Mouse (Mus musculus): ENCODE data around the gene Gpr171. TPM values are rescaled to one million over a fixed set of nuclear protein-coding genes. Genes with fewer than 3 reads are reported as not detected.

Gene Gpr171
- 0.18 and 0.43 TPM in 2 replicates for polyA plus RNA-seq (2012; rRNA removed; ENCODE audit: low replicate concordance)

DNA sequence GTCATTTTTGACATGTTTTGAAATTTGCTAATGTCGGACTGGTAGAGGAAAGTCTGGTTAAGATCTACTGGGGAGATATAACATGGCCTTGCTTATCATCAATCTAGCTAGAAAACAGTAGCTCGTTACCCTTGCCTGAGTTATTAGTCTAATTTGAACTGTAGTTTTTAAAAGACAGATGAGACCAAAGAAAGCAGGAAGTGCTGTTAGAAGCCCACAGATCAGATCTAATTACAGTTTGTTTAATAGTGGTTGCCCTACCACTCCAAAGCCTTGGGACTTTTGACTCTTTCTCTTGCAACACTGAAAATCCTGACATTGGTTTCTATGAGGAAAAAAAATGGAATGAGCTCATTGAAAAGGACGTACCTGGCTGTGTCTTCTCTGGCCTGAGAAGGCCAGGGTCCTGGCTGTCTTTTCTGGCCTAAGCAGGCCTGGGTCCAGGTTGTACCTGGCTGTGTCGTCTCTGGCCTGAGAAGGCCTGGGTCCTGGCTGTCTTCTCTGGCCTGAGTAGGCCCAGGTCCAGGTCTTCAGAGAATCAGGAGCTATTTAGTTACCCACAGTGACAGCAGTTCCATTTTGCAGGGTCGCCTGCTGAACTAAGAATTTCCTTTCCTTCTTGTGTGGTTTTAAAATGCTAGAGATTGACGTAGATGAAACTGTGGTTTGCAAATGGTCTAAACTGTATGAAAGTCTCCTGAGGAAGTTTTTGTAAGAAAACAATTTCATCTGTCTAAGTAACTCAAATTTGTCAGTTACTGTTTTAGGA lies at the start of gene Gpr171:
Gpr171 (minus strand) TSS at position 604 of the 769 bp plus-strand sequence.

Other genes starting within 250 kb of the Gpr171 start
- gene Clrn1, start 216.5 kb downstream of the Gpr171 start, polyA plus RNA-seq (2012; rRNA removed; ENCODE audit: low replicate concordance), result not detected in 2 replicates
- 0.50 and 0.81 TPM in 2 replicates for gene Med12l, start 96.0 kb downstream of the Gpr171 start, polyA plus RNA-seq (2012; rRNA removed; ENCODE audit: low replicate concordance)
- 2.6 and 3.4 TPM in 2 replicates for gene P2ry14, start 51.8 kb upstream of the Gpr171 start, polyA plus RNA-seq (2012; rRNA removed; ENCODE audit: low replicate concordance)
- not detected in 2 replicates for gene Gpr87, start 93.3 kb upstream of the Gpr171 start, polyA plus RNA-seq (2012; rRNA removed; ENCODE audit: low replicate concordance)
- gene P2ry13, start 109.1 kb upstream of the Gpr171 start, polyA plus RNA-seq (2012; rRNA removed; ENCODE audit: low replicate concordance), result 0.20 and 0.71 TPM in 2 replicates
- gene P2ry12, start 161.1 kb upstream of the Gpr171 start, polyA plus RNA-seq (2012; rRNA removed; ENCODE audit: low replicate concordance), result 0.95 and 1.1 TPM in 2 replicates
- 0.14 and 0.23 TPM in 2 replicates for gene Igsf10, start 242.6 kb upstream of the Gpr171 start, polyA plus RNA-seq (2012; rRNA removed; ENCODE audit: low replicate concordance)